Mouse (Mus musculus): ENCODE measurements around the gene Gm21983.

- TF ChIP-seq CTCF (IDR thresholded peaks at IDR 0.05; ENCODE audit: low read depth) (no peak), EP300 (IDR thresholded peaks at IDR 0.05; ENCODE audit: low read depth) (no peak)
Observed at GRCm38 (mm10) chr7:27153205-27153764, 27.6 kb downstream of the Gm21983 start, which contains the start of gene Cyp2t4.

Measured in heart, postnatal 0 days (tissue).